Mouse (Mus musculus): ENCODE results near the gene Azgp1.
A peak's percentile ranks its signal among the peaks of the same experiment; 100 is the strongest.

DNA sequence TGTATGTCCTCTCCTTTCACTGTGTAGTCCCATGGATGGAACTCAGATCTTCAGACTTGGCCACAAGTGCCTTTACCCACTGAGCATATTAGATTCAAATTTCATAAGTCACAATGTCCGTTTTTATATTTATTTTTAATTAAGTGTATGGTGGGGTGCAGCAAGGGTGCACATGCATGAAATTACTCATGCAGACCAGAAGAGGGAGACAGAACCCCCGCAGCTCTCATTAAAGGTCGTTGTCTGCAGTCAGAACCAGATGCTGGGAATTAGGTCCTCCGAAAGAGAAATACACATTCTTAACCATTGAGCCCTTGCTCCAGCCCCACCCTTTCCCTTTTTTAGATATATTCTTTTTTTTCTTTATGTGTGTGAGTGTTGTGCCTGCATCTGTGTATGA, 44.1 kb upstream of the Azgp1 start:
- TF ChIP-seq CTCF (IDR thresholded peaks at IDR 0.05) (peak; percentile 38), EP300 (IDR thresholded peaks at IDR 0.05) (no peak)

Measured in lung, postnatal 0 days (tissue).